ENCODE assay signal across 9 mouse cellular contexts in genomic region chr12:12581271-12582186, GRCm38 (mm10).
A peak's percentile ranks its signal among the peaks of the same experiment; 100 is the strongest.
DNase-seq lines count a peak whose midpoint lies in the region; ATAC-seq and TF ChIP-seq lines count a peak whose summit lies in the region.
"Had no signal": no experiment of that assay in that cellular context is flagged by ENCODE, and none has a peak within 500 bp of the region (broad histone marks: within the 10 kb centered on the region; RNA-seq: fewer than 3 reads in every experiment).

No protein-coding gene starts in this region.

- H3K4me2 ChIP-seq in lung, postnatal 0 days (replicated peaks; ENCODE audit: low read depth, low read length) = 0 out of 2 replicates have a peak overlapping the region, but pooled peaks have one; percentile 1
- H3K4me2 ChIP-seq in embryonic facial prominence, embryonic 12.5 days (replicated peaks) = peak overlapping the region; percentile 29
- H3K4me2 ChIP-seq in hindbrain, embryonic 13.5 days = no peak overlapping the region
- no peak overlapping the region for H3K4me2 ChIP-seq in neural tube, embryonic 13.5 days

- no peaks in the 10 kb centered on the region for H3K36me3 ChIP-seq in lung, postnatal 0 days (ENCODE audit: insufficient read depth, low read length)
- H3K36me3 ChIP-seq in embryonic facial prominence, embryonic 12.5 days = no peaks in the 10 kb centered on the region
- H3K36me3 ChIP-seq in hindbrain, embryonic 13.5 days = no peaks in the 10 kb centered on the region
- H3K36me3 ChIP-seq in neural tube, embryonic 13.5 days = no peaks in the 10 kb centered on the region

- no peak for TF ChIP-seq EP300 in lung, postnatal 0 days (IDR thresholded peaks at IDR 0.05)

- DNase-seq in lung, postnatal 0 days (ENCODE audit: low spot score) = peak; percentile 5
- no peak for DNase-seq in lung, postnatal 36 days
- DNase-seq in cerebellum, adult 8-10 months = no peak
- DNase-seq in thymus, adult 18-20 months = no peak
- DNase-seq in frontal cortex, postnatal 25 days (ENCODE audit: low spot score in 2 of 2) = no peak
- DNase-seq: layer of hippocampus, postnatal 36 days had no signal

- no peaks in the 10 kb centered on the region for H3K9me3 ChIP-seq in lung, postnatal 0 days (ENCODE audit: low read length)
- H3K9me3 ChIP-seq in embryonic facial prominence, embryonic 12.5 days = no peaks in the 10 kb centered on the region
- no peaks in the 10 kb centered on the region for H3K9me3 ChIP-seq in hindbrain, embryonic 13.5 days
- no peaks in the 10 kb centered on the region for H3K9me3 ChIP-seq in neural tube, embryonic 13.5 days

- 25% methylated on average over 18 of the region's 19 CpGs for WGBS in lung, postnatal 0 days
- 5% methylated on average over 19 of the region's 19 CpGs for WGBS in embryonic facial prominence, embryonic 12.5 days
- WGBS in hindbrain, embryonic 13.5 days = 7% methylated on average over 19 of the region's 19 CpGs
- WGBS in neural tube, embryonic 13.5 days = 9% methylated on average over 19 of the region's 19 CpGs

- peaks cover 4% of the 10 kb centered on the region; the same call in 1 of the 2 replicates for H3K4me1 ChIP-seq in lung, postnatal 0 days (ENCODE audit: insufficient read depth, low read depth, low read length)
- H3K4me1 ChIP-seq in embryonic facial prominence, embryonic 12.5 days = peaks cover 46% of the 10 kb centered on the region
- peaks cover 33% of the 10 kb centered on the region for H3K4me1 ChIP-seq in hindbrain, embryonic 13.5 days (replicated peaks)
- H3K4me1 ChIP-seq in neural tube, embryonic 13.5 days (replicated peaks) = peaks cover 25% of the 10 kb centered on the region

- no peak overlapping the region for H3K9ac ChIP-seq in lung, postnatal 0 days (replicated peaks; ENCODE audit: low read depth)
- no peak overlapping the region for H3K9ac ChIP-seq in embryonic facial prominence, embryonic 12.5 days
- H3K9ac ChIP-seq in hindbrain, embryonic 13.5 days = no peak overlapping the region
- peak overlapping the region; percentile 22; the same call in 1 of the 2 replicates for H3K9ac ChIP-seq in neural tube, embryonic 13.5 days

- H3K4me3 ChIP-seq in lung, postnatal 0 days (ENCODE audit: low read depth, low read length) = no peak overlapping the region
- no peak overlapping the region for H3K4me3 ChIP-seq in embryonic facial prominence, embryonic 12.5 days
- no peak overlapping the region for H3K4me3 ChIP-seq in hindbrain, embryonic 13.5 days
- H3K4me3 ChIP-seq in neural tube, embryonic 13.5 days = no peak overlapping the region

- H3K27me3 ChIP-seq in lung, postnatal 0 days (replicated peaks; ENCODE audit: insufficient read depth, low read length) = no peaks in the 10 kb centered on the region
- H3K27me3 ChIP-seq in embryonic facial prominence, embryonic 12.5 days = no peaks in the 10 kb centered on the region
- no peaks in the 10 kb centered on the region for H3K27me3 ChIP-seq in hindbrain, embryonic 13.5 days
- H3K27me3 ChIP-seq in neural tube, embryonic 13.5 days = peaks cover 8% of the 10 kb centered on the region; the same call in 1 of the 2 replicates

- TF ChIP-seq CTCF in lung, postnatal 0 days (IDR thresholded peaks at IDR 0.05) = no peak

- no peak overlapping the region for H3K27ac ChIP-seq in lung, postnatal 0 days (ENCODE audit: low read length)
- H3K27ac ChIP-seq in embryonic facial prominence, embryonic 12.5 days = peak overlapping the region; percentile 62
- H3K27ac ChIP-seq in hindbrain, embryonic 13.5 days = no peak overlapping the region
- no peak overlapping the region for H3K27ac ChIP-seq in neural tube, embryonic 13.5 days (replicated peaks)

- ATAC-seq in lung, postnatal 0 days = 0 out of 2 replicates have a peak, but pooled peaks have one; percentile 21
- ATAC-seq in embryonic facial prominence, embryonic 12.5 days (ENCODE audit: insufficient number of reproducible peaks, insufficient read depth, low FRiP score, low TSS enrichment) = peak; percentile 86
- peak; percentile 65 for ATAC-seq in hindbrain, embryonic 13.5 days (ENCODE audit: low FRiP score)
- peak; percentile 75 for ATAC-seq in neural tube, embryonic 13.5 days (ENCODE audit: low read depth)

Comparison
In these comparisons a context has a peak if more than half of its experiments do, and no peak if none do; other contexts are left out.
1. ATAC-seq: peak in every context shown above with its lines; median percentile 86 in embryonic facial prominence, embryonic 12.5 days; 75 in neural tube, embryonic 13.5 days; 65 in hindbrain, embryonic 13.5 days; 21 in lung, postnatal 0 days.
2. H3K4me2 ChIP-seq: peak in lung, postnatal 0 days (single experiment) and embryonic facial prominence, embryonic 12.5 days (single experiment); none in hindbrain, embryonic 13.5 days (single experiment) and neural tube, embryonic 13.5 days (single experiment).